Mouse (Mus musculus): ENCODE measurements around the gene Polr2f.

Polr2f gene

GRCm38 (mm10) chr15:79122546-79122945 is 18.3 kb upstream of the Polr2f start:
- no peak for DNase-seq

- DNase-seq: no peak
Observed at GRCm38 (mm10) chr15:79123751-79124150, 17.1 kb upstream of the Polr2f start.

GRCm38 (mm10) chr15:79124331-79124875 is 16.4 kb upstream of the Polr2f start:
- DNase-seq: no peak

- DNase-seq: peak; percentile 47
Observed at GRCm38 (mm10) chr15:79126217-79126932, 14.4 kb upstream of the Polr2f start.

GRCm38 (mm10) chr15:79127101-79127500 is 13.7 kb upstream of the Polr2f start:
- DNase-seq: no peak

GRCm38 (mm10) chr15:79128208-79128607 is 12.6 kb upstream of the Polr2f start:
- no peak for DNase-seq

GRCm38 (mm10) chr15:79129311-79129710 is 11.5 kb upstream of the Polr2f start:
- DNase-seq: no peak

GRCm38 (mm10) chr15:79130782-79131181 is 10.0 kb upstream of the Polr2f start:
- DNase-seq: no peak

- no peak for DNase-seq
Observed at GRCm38 (mm10) chr15:79131442-79131841, 9.4 kb upstream of the Polr2f start.

GRCm38 (mm10) chr15:79133191-79133661 is 7.6 kb upstream of the Polr2f start:
- DNase-seq: no peak

GRCm38 (mm10) chr15:79134496-79135270 is 6.1 kb upstream of the Polr2f start:
- no peak for DNase-seq

- DNase-seq: no peak
Observed at GRCm38 (mm10) chr15:79135332-79135731, 5.5 kb upstream of the Polr2f start.

- no peak for DNase-seq
Observed at GRCm38 (mm10) chr15:79135783-79136575, 4.8 kb upstream of the Polr2f start.

- DNase-seq: no peak
Observed at GRCm38 (mm10) chr15:79139640-79140039, 1.2 kb upstream of the Polr2f start.

- DNase-seq: no peak
Observed at GRCm38 (mm10) chr15:79141566-79141917, 733 bp downstream of the Polr2f start.

GRCm38 (mm10) chr15:79143316-79143715 is 2.5 kb downstream of the Polr2f start:
- DNase-seq: no peak

- no peak for DNase-seq
Observed at GRCm38 (mm10) chr15:79144021-79144420, 3.2 kb downstream of the Polr2f start.

GRCm38 (mm10) chr15:79145522-79145921 is 4.7 kb downstream of the Polr2f start:
- no peak for DNase-seq

GRCm38 (mm10) chr15:79148533-79148932 is 7.7 kb downstream of the Polr2f start:
- peak; percentile 89 for DNase-seq

GRCm38 (mm10) chr15:79151881-79152280 is 11.1 kb downstream of the Polr2f start:
- DNase-seq: peak; percentile 49

GRCm38 (mm10) chr15:79152709-79153108 is 11.9 kb downstream of the Polr2f start:
- no peak for DNase-seq

- DNase-seq: no peak
Observed at GRCm38 (mm10) chr15:79155572-79155971, 14.8 kb downstream of the Polr2f start.

GRCm38 (mm10) chr15:79162301-79162700 is 21.5 kb downstream of the Polr2f start:
- no peak for DNase-seq

All from embryo, embryonic 11 days (tissue).